Mouse (Mus musculus) brain, embryonic 18.5 days (tissue): ENCODE results near the gene Ccdc9.

Experiments
- DNase-seq: peaks from one replicate; pipeline ENCODE4 v3.0.0-alpha.2; 2012; ENCODE audit warnings: low read depth, low spot score

Ccdc9 gene

GRCm38 (mm10) chr7:16286026-16286961 lies at the start of gene Ccdc9:
Gene Ccdc9, minus strand, starts transcription at chr7:16286795.
- DNase-seq: peak; percentile 93

- DNase-seq: no peak
These were observed 42.6 kb upstream of the Ccdc9 start for GRCm38 (mm10) chr7:16329146-16329545.

GRCm38 (mm10) chr7:16326607-16326971 lies 40.0 kb upstream of the Ccdc9 start:
- no peak for DNase-seq

- no peak for DNase-seq
These were observed 39.5 kb upstream of the Ccdc9 start for GRCm38 (mm10) chr7:16325920-16326606.

- DNase-seq: no peak
These were observed 38.1 kb upstream of the Ccdc9 start for GRCm38 (mm10) chr7:16324661-16325060.

GRCm38 (mm10) chr7:16320479-16320878 lies 33.9 kb upstream of the Ccdc9 start:
- no peak for DNase-seq

- DNase-seq: no peak
These were observed 32.6 kb upstream of the Ccdc9 start for GRCm38 (mm10) chr7:16319216-16319615.

GRCm38 (mm10) chr7:16317094-16317493 lies 30.5 kb upstream of the Ccdc9 start:
- no peak for DNase-seq

- DNase-seq: no peak
These were observed 28.7 kb upstream of the Ccdc9 start for GRCm38 (mm10) chr7:16315222-16315759.

GRCm38 (mm10) chr7:16314221-16314775 lies 27.7 kb upstream of the Ccdc9 start:
- no peak for DNase-seq

GRCm38 (mm10) chr7:16313481-16314220 lies 27.1 kb upstream of the Ccdc9 start:
- no peak for DNase-seq

- DNase-seq: no peak
These were observed 26.2 kb upstream of the Ccdc9 start for GRCm38 (mm10) chr7:16312672-16313311.

GRCm38 (mm10) chr7:16312011-16312671 lies 25.5 kb upstream of the Ccdc9 start:
- no peak for DNase-seq

GRCm38 (mm10) chr7:16311453-16312004 lies 24.9 kb upstream of the Ccdc9 start:
- DNase-seq: no peak

GRCm38 (mm10) chr7:16310521-16311452 lies 24.2 kb upstream of the Ccdc9 start:
- DNase-seq: no peak

GRCm38 (mm10) chr7:16310020-16310520 lies 23.5 kb upstream of the Ccdc9 start:
- DNase-seq: no peak

- DNase-seq: no peak
These were observed 22.9 kb upstream of the Ccdc9 start for GRCm38 (mm10) chr7:16309318-16310019.
